Mouse (Mus musculus) spleen, postnatal 10 days (tissue): ENCODE measurements around the gene Adcy7.

Source experiments
- DNase-seq, 2 experiments: peaks; one replicate each; pipeline ENCODE4 v3.0.0; 2021 to 2022; ENCODE audit warnings: low spot score in 2 of 2

Adcy7 gene

DNA sequence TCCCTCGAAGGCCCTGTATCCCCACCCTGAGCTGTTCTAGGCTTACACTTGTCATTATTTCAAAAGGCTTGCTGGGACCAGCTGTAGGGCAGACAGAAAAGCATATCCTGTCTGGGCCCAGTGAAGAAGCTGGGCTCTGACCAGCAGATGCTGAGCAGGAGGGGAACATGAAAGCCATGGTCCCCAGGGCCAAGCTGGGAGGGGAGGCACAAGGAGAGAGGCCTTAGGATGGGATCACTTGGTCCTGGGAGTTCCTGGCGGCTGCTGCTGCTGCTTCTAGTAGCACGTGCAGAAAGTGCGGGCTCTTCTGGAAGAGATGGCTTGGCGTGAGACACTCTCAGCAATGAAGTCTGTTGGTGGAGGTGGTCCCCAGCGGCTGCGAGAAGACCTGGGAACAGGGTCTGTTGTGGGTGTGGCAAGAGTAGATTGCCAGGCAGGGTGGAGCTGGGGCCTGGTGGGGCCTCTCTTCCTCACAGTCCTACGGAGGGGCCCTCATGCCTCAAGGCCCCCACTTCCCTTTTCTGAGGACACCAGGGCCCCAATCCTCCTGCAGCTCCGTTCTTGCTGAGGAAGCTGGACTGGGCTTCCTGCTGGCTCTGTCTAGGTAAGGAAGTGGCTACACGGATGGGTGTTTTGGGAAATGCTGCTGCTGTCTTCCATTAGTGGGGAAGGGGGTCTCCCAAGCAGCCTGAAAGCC is 27.9 kb downstream of the Adcy7 start:
- peak; percentile 35 to 58 for DNase-seq

DNA sequence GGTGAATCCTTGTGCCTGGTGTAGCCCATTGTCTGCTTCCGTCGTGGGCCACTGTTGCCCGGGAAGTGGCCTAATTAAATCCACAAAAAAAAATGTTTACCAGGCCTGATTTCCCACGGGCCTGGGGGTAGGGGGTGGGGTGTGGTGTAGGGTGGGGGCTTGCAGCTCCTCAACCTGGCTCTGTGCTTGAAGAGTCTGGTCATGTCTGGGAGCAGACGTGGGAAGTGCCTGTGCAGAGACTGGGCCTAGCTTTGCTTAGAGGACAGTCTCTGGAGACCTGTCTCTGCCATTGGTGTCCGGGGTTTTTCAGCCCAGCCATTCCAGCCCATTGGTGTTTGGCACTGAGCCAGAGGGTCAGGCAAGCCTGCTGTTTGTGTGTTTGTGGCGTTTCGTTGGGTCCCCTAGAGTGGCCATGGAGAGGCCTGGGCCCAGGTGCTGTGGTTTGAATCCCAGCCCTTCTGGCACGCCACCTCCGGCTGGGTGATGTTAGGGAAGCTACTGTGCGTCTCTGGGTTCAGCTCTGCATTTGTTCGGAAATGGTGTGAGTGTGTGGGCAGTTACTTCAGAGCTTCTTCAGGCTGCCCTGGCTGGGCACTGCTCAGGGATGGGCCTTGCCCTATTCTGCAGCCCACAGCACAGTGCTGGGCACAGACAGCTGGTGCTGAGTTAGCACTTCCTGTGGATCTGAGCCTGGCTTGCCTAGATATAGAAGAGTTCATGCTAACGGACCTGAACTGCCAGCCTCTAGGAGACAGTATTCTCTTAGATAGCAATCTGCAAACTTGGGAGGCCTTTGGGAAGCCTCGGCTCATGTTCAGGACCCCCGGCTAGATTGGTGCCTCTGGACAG is 29.6 kb downstream of the Adcy7 start:
- no peak for DNase-seq

DNA sequence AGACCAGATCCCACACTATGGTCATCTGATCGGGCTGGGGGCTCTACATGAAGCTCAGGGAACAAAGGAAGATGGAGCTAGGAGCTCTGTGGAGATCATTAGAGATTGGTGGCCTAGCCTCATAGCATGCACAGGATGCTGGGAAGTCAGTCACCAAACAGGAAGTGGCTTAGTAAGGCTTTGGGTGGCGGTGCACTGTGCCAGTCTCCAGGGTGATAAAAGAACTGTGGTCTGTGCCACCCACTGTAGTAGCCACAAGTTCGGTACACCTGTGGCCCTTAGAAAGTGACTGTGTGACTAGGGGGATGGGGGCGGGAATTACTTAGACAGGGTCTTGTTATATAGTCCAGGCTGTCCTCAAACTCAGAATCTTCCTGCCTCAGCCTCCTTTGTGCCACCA is 33.6 kb downstream of the Adcy7 start:
- DNase-seq: no peak

DNA sequence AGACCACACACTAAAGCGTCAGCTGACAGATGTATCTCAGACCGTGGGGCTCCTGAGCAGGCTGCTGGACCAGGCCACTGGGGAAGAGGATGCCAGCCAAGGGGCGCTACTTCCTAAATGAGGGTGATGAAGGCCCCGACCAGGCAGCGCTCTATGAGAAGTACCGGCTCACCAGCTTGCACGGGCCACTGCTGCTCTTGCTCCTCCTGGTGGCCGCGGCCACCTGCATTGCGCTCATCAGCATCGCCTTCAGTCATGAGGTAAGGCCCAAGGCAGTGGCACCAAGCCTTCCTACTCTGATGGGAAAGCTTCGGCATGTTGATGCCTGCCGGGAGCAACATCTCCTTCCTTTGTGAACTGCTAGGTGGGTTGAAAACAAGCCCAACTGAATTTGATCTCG is 34.3 kb downstream of the Adcy7 start:
- peak in 1 of 2 experiments; percentile 62 for DNase-seq

DNA sequence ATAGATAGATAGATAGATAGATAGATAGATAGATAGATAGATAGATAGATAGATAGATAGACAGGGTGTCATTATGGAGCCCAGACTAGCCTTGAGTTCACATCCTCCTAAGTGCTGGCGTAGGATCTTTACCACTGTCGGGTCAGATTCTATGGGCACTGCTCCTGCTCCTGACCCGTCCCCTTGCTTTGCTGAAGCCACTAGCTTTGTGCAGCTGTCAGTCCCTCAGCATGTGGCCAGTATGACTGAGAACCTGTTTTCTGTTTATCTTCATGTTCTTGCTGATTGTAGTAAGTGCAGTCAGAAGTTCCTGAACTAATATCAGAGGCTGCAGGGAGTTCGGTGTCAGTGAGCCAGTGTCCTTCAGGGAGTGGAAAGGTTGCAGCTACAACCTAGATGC is 35.5 kb downstream of the Adcy7 start:
- DNase-seq: no peak

DNA sequence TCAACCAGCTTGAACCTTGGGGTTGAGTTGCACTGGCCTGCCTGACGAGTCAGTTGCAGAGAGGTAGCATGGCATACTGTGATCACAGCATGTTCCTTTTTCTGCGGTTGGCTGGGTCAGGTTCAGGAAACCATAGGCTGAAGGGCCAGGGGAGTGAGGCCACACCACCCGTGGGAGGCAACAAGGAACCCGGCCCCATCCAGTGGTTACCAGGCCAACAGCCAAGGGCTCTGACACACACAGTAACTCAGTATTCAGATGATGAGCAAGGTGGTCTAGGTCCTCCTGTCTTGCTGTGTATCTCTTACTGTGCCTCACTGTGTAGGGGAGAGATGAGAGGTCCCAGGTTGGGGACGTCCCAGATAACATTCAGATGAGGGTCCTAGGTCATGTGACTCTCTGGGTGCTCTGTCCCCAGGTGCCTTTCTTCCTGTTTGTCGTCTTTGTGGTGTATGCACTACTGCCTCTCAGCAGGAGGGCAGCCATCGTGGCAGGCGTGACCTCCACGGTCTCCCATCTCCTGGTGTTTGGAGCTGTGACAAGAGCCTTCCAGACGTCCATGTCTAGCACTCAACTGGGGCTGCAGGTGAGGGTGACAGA is 37.2 kb downstream of the Adcy7 start:
- DNase-seq: peak in 1 of 2 experiments; percentile 57

DNA sequence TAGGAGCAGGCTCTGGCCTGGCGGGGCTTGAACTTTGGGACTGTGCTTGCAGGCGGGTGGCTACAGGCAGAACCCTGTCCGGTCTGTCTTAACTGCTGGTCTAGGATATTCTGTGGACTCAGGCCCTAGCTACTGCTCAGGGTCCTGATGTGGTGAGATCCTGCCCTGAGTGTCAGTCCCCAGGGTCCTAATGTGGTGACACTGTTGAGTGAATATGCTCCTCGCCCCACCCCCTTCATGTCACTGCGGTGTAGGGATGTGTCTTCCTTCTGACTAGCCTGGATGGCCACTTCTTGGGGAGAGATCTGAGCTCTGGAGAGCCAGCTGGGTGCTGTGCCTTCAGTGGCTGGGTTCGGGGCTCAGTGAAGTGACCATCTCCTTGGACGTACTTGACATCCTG is 37.7 kb downstream of the Adcy7 start:
- DNase-seq: peak in 1 of 2 experiments; percentile 57

DNA sequence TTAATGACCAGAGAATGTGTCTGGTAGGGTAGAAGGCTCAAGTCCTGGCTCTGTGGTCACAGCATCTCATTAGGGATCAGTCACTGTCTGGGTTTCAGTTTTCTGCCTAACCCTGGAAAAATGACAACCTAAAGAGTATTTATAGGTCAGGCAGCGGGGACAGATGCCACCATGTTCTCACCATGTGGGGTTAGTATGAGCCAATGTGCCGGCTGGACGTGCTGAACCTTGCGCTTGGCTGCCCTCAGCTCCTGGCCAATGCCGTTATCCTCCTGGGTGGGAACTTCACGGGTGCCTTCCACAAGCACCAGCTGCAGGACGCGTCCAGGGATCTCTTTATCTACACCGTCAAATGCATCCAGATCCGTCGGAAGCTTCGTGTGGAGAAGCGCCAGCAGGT is 38.1 kb downstream of the Adcy7 start:
- DNase-seq: no peak

DNA sequence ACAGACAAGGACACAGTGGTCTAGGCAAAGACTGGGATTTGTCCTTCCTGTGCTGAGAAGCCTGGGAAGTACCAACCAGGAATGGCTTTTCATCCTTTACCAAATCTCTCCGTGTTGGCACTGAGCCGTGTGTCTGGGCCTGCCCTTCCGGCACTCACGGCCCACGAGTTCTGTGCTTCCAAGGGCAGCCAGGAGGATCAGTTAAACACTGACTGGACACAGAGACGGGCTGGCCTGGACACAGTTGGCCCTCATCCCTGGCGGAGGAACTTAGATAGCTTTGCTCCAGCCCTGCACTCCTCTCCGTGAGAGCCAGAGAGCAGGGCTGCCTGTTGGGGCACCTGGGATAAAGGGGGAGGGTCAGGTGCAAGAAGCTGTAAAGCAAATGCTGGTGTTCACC is 40.8 kb downstream of the Adcy7 start:
- no peak for DNase-seq

DNA sequence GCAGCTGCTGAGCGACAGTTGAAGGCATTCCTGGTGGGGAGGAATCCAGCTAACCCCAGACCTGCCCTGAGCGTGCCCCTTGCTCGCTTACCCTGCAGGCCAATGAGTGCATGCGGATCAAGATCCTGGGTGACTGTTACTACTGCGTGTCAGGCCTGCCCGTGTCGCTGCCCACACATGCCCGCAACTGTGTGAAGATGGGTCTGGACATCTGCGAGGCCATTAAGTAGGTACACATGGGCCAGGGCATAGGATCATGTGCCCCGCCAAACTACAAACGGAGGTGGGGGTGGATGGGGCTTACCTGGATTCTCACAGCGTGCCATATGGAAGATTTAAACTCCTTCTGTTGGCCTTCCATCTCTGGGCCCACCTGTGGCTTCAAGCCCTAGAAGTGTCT is 41.8 kb downstream of the Adcy7 start:
- no peak for DNase-seq

DNA sequence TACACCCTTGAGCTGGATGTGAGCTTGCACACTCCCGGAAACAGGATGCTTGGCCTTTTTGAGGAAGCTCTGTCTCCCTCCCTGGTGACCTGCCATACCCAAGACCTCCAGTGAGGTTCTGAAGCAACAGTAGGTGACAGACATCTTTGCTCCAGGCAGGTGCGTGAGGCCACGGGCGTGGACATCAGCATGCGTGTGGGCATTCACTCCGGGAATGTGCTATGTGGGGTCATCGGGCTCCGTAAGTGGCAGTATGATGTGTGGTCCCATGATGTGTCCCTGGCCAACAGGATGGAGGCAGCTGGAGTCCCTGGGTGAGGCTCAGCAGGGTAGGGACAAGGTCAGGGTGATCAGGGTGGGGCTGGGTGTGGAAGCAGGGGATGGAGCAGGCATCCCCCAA is 43.1 kb downstream of the Adcy7 start:
- DNase-seq: no peak

DNA sequence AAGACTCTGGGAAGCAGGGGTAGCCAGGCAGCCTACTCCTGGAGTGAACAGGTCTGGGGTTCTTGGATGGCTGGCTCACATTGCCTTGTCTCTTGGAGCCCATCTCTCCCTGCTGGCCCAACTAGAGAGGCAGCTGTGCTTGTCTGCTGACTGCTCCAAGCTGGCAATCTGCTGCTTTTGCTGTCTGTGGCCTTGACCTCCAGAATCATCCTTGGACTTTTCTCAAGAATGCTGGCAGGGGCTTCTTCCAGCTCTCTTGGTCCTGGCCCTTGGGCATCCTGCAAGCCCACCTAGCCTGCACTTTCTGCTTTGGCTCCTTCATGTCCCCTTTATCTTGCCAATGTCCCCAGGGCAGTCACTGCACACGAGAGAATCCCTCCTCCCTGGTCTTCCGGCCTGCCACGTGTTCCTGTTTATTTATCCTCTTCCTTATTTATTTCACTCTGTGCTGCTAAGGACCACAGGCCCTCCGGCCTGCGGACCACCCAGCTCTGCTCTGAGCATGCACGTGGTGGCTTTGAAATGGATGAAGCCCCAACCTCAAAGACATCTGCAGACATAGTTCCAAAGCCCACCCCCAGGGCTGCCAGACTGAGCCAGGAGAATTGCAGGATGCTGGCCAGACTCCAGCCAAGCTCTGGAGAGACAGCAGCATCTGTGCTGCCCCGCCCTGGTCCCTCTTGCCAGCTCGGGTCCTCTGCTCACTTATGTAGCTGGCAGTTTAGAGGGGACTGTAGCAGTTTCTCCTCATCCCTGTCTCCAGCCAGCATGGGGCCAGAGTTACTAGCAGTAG is 44.1 kb downstream of the Adcy7 start:
- DNase-seq: no peak

DNA sequence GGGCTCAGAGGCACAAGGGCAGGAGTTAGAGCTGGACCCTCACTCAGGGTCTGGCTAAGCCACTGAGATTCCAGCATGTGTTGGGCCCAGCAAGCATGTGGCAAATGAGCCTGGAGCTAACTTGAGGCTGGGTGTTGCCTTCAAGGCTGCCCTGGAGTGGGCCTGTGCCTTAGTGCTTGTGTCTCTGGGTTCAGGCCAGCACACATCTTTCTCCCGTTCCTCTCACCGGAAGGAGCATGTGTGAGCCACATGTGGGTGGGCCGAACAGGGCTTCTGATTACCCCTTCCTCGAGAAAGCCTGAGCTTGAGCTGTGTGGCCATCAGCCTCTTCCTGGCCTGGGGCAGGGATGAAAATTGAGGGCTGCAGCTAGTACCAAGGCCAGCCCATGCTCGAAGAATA is 45.1 kb downstream of the Adcy7 start:
- DNase-seq: no peak

DNA sequence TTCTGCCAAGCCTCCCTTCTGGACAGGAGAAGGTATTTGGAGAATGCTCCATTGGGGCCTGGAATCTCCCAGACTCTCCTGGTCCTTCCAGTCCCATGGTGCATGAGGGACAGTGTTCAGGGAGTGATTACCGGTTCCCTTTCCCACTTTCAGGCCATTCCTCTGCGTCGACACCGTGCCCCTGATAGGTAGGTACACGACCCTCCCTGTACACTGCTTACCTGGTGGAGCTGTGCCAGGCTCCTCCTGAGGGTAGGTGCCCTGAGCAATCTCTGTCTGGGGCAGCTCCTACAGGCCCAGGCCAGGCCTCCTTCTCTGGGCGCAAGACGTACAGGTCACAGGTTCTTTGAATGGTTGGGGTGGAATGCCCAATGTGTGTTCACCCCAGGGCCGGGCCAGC is 45.9 kb downstream of the Adcy7 start:
- DNase-seq: no peak

DNA sequence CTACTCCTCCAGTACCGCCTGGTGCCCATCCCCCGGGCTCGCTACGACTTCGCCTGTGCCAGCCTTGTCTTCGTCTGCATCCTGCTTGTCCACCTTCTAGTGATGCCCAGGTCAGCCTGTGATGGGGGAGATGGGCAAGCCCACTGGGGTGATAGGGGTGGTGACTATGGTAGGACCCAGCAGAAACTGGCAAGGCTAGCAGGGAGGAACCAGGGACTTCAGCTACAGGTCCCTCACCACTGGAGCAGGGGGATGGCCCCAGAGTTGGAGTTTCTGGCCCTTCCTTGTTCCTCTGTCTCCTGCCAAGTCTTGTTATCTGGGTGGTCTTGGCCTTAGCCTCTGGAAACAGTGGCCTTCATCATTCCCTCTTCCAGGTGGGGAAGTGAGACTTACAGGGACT is 47.9 kb downstream of the Adcy7 start:
- DNase-seq: no peak

DNA sequence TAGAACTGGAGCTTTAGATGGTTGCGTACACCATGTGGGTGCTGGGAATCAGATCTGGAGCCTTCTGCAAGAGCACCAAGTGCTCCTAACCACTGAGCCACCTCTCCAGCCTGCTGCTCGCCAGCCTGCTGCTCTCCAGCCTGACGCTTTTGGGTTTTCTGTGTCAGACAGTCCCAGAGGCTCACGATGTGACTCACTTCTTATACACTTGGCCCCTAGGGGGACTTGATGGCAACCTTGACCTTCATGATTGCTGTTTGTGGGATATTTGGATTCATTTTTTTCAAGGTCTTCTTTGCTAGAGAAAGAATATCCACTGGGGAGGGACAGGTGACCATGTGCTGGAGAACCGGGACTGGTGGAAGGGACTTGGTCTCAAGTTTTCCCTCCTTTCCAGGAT is 49.2 kb downstream of the Adcy7 start:
- DNase-seq: no peak

DNA sequence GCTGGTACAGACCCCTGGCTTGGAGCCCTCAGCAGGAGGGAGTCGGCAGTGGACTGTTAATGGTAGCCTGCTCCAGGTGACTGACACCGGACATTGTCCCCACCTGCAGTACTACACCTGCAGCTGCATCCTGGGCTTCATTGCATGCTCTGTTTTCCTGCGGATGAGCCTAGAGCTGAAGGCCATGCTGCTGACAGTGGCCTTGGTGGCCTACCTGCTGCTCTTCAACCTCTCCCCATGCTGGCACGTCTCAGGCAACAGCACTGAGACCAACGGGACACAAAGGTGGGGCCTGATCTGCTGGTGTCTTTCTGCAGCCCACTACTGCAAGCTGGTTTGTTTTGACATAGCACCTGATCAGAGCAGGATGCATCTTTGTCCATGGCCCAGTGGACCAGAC is 51.3 kb downstream of the Adcy7 start:
- DNase-seq: peak in 1 of 2 experiments; percentile 10

DNA sequence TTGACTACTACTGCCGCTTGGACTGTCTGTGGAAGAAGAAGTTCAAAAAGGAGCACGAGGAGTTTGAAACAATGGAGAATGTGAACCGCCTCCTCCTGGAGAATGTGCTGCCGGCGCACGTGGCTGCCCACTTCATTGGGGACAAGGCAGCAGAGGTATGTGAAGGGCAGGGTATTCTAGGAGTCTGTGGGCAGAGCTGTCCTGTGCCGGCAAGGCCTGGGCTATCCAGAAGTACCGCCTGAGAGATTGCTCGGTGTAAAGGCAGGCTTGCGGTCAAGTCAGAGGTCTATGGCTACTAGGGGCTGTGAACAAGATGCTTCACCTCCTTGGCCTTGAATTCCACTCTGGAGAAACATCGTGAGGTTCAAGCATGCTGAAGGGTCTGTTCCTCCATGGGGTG is 52.6 kb downstream of the Adcy7 start:
- peak in 1 of 2 experiments; percentile 8 for DNase-seq

DNA sequence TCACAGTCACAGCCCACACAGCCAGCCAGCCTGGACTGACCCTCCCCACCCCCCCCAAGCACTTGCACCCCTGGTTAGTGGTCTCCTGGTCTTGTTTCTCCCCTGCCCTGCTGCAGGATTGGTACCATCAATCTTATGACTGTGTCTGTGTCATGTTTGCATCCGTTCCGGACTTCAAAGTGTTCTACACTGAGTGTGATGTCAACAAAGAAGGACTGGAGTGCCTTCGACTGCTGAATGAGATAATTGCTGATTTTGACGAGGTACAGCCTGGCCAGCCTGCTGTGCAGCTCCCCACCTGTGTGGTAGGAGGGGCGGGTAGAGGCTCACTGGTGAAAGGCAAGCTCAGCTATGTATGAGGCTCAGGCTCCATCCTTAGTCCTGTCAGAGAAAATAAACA is 53.0 kb downstream of the Adcy7 start:
- peak in 1 of 2 experiments; percentile 7 for DNase-seq

DNA sequence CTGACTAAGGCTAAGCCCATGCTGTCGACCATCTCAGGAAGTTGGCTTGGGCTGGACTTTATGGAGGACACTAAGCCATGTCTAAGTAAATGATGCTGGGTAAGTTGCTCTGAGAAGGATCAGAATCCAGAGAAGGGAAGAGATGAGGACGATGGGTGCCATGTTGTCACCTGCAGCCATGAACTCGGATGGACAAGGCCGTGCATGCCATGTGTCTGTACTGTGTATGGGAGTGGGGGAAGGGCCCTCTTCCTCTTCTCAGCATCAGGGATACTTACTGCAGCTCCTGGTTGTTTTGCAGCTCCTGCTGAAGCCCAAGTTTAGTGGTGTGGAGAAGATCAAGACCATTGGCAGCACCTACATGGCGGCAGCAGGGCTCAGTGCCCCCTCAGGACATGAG is 53.6 kb downstream of the Adcy7 start:
- DNase-seq: no peak

DNA sequence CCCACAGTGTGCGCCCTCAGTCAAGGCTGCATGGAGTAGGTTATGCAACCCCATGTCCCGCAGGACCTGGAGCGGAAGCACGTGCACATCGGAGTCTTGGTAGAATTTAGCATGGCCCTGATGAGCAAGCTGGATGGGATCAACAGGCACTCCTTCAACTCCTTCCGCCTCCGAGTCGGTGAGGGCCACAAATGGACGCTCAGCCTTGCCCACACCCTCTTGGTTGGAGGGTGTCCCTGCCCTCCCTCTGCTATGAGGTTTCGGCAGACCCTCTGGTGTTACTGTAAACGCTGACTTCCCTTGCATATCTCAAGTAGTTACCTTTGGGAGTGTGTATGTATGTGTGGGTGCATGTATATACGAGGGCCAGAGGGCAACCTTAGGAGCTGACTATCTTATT is 54.1 kb downstream of the Adcy7 start:
- DNase-seq: no peak

DNA sequence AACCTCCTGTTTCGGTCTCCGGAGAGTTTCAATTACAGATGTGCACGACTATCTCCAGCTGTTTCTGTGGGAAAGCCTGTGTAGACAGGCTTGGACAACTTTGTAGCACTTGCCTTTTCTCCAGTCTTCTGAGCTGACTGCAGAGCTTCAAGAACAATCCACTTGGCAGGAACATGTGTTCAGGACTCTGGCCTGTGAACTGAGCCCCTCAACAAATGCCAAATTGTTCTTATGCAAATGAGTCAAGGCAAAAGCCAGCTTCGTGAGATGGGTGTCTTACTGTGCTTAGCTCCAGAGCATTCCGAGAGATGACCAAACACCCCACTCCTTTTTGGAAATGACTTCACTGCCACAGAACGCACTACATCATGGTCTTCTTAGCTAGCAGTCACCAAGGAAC is 56.5 kb downstream of the Adcy7 start:
- no peak for DNase-seq
